Mouse (Mus musculus) heart, postnatal 0 days (tissue): Measurements from ENCODE around the gene Cutc. TPM values are rescaled to one million over a fixed set of nuclear protein-coding genes. Genes with fewer than 3 reads are reported as not detected.

Experiments
- ATAC-seq: fragments of 200-750 bp; cut with Nextera tagmentation; 2 replicates; pipeline ENCODE4 v1.8.0; 2017; ENCODE audit warnings: low read depth, moderate number of reproducible peaks, moderate library complexity; ENCODE audit not compliant: insufficient read depth
- DNase-seq: peaks from one replicate; pipeline ENCODE4 v3.0.0-alpha.2; 2016; ENCODE audit warnings: low spot score
- H3K27ac ChIP-seq: fragments of 300-500 bp; sonication (generic); 2 replicates; pipeline ENCODE4 v1.5.1; 2014; ENCODE audit warnings: low read depth, mild to moderate bottlenecking
- H3K27me3 ChIP-seq: fragments of 300-500 bp; sonication (generic); 2 replicates; pipeline ENCODE4 v1.6.1; 2014; ENCODE audit warnings: low read length, mixed read lengths; ENCODE audit not compliant: control insufficient read depth, insufficient read depth
- H3K36me3 ChIP-seq: fragments of 300-500 bp; sonication (generic); replicated peaks from 2 replicates; pipeline ENCODE4 v1.6.1; 2014; ENCODE audit warnings: low read length, mixed read lengths; ENCODE audit not compliant: control insufficient read depth, insufficient read depth
- H3K4me1 ChIP-seq: fragments of 300-500 bp; sonication (generic); 2 replicates; pipeline ENCODE4 v1.6.1; 2014; ENCODE audit warnings: antibody characterized with exemption; ENCODE audit not compliant: control insufficient read depth, insufficient read depth
- H3K4me2 ChIP-seq: fragments of 300-500 bp; sonication (generic); 2 replicates; pipeline ENCODE4 v1.6.1; 2014; ENCODE audit warnings: low read depth, mild to moderate bottlenecking, low read length, moderate library complexity
- H3K4me3 ChIP-seq: fragments of 300-500 bp; sonication (generic); 2 replicates; pipeline ENCODE4 v1.5.1; 2014; ENCODE audit warnings: low read depth, low read length
- H3K9ac ChIP-seq: fragments of 300-500 bp; sonication (generic); replicated peaks from 2 replicates; pipeline ENCODE4 v1.6.1; 2014; ENCODE audit warnings: low read depth, low read length, mixed read lengths
- H3K9me3 ChIP-seq: fragments of 300-500 bp; sonication (generic); replicated peaks from 2 replicates; pipeline ENCODE4 v1.6.1; 2016; ENCODE audit warnings: low read length; ENCODE audit not compliant: control insufficient read depth
- CTCF ChIP-seq: IDR thresholded peaks from 2 replicates; pipeline ENCODE4 v1.5.1; 2016; ENCODE audit warnings: antibody characterized with exemption, control low read depth, low read depth
- EP300 ChIP-seq: IDR thresholded peaks from 2 replicates; pipeline ENCODE4 v1.6.1; 2016; ENCODE audit warnings: antibody characterized with exemption, low read depth
- WGBS: fragments of 180-500 bp; shearing (Covaris S2); extraction: QIAGEN DNeasy Blood & Tissue Kit; methylation state at CpG from one replicate; pipeline ENCODE4 v1.1.7; 2014; 5-methylcytosine and 5-hydroxymethylcytosine counted together
- polyA plus RNA-seq: library from polyadenylated mRNA; unstranded; fragments of >200 nt; fragmentation: Nextera tagmentation; extraction: Ambion mirVana; gene quantifications from 2 replicates; pipeline ENCODE4 v1.2.1, GENCODE M21; 2015
- total RNA-seq: library from RNA; depleted of rRNA; stranded (reverse); fragments of >200 nt; gene quantifications from 2 replicates; pipeline ENCODE4 v1.2.3, GENCODE M21; 2014; ENCODE audit warnings: low replicate concordance

Gene Cutc
- total and polyA plus RNA-seq, 2 experiments from 2014 or later: 1.1 to 15.1 TPM

- Histone ChIP-seq H3K9ac (no peak overlapping the region), H3K27me3 (no peaks in the 10 kb centered on the region), H3K9me3 (no peaks in the 10 kb centered on the region), H3K4me1 (no peaks in the 10 kb centered on the region), H3K4me2 (no peak overlapping the region), H3K4me3 (no peak overlapping the region), H3K27ac (no peak overlapping the region), H3K36me3 (peaks cover 47% of the 10 kb centered on the region)
- WGBS: 93% methylated on average over 20 of the region's 20 CpGs
- ATAC-seq: no peak
- no peak for DNase-seq
- TF ChIP-seq EP300 (no peak), CTCF (no peak)
Observed at GRCm38 (mm10) chr19:43724194-43724593, 28.6 kb upstream of the Cutc start.

GRCm38 (mm10) chr19:43724821-43725220 lies 28.0 kb upstream of the Cutc start:
- no peak for ATAC-seq
- Histone ChIP-seq H3K4me2 (no peak overlapping the region), H3K9ac (no peak overlapping the region), H3K9me3 (no peaks in the 10 kb centered on the region), H3K4me3 (no peak overlapping the region), H3K27ac (no peak overlapping the region), H3K4me1 (no peaks in the 10 kb centered on the region), H3K27me3 (no peaks in the 10 kb centered on the region), H3K36me3 (peaks cover 47% of the 10 kb centered on the region)
- WGBS: 86% methylated on average over 7 of the region's 7 CpGs
- TF ChIP-seq CTCF (no peak), EP300 (no peak)
- no peak for DNase-seq

- ATAC-seq (no peak), DNase-seq (no peak)
- Histone ChIP-seq H3K9me3 (no peaks in the 10 kb centered on the region), H3K36me3 (peaks cover 37% of the 10 kb centered on the region), H3K4me3 (no peak overlapping the region), H3K4me1 (no peaks in the 10 kb centered on the region), H3K9ac (no peak overlapping the region), H3K27me3 (no peaks in the 10 kb centered on the region), H3K27ac (no peak overlapping the region), H3K4me2 (no peak overlapping the region)
- 93% methylated on average over 15 of the region's 15 CpGs for WGBS
- TF ChIP-seq CTCF (no peak), EP300 (no peak)
Observed at GRCm38 (mm10) chr19:43726510-43727146, 26.2 kb upstream of the Cutc start.

- no peak for TF ChIP-seq CTCF
- no peak for TF ChIP-seq EP300
- Histone ChIP-seq H3K36me3 (peaks cover 33% of the 10 kb centered on the region), H3K4me2 (peak overlapping the region; percentile 55), H3K4me3 (peak overlapping the region; percentile 35), H3K27me3 (no peaks in the 10 kb centered on the region), H3K9me3 (no peaks in the 10 kb centered on the region), H3K4me1 (no peaks in the 10 kb centered on the region), H3K27ac (peak overlapping the region; percentile 23), H3K9ac (peak overlapping the region; percentile 29; the same call in 1 of the 2 replicates)
- 35% methylated on average over 22 of the region's 22 CpGs for WGBS
- ATAC-seq (peak; percentile 39; the same call in 1 of the 2 replicates), DNase-seq (peak; percentile 29)
Observed at GRCm38 (mm10) chr19:43729296-43730036, 23.3 kb upstream of the Cutc start.

GRCm38 (mm10) chr19:43730037-43730428 lies 22.8 kb upstream of the Cutc start:
- Histone ChIP-seq H3K9ac (no peak overlapping the region; the same call in 1 of the 2 replicates), H3K36me3 (peaks cover 36% of the 10 kb centered on the region), H3K27ac (peak overlapping the region; percentile 23; the same call in 1 of the 2 replicates), H3K9me3 (no peaks in the 10 kb centered on the region), H3K27me3 (no peaks in the 10 kb centered on the region), H3K4me2 (peak overlapping the region; percentile 55), H3K4me3 (peak overlapping the region; percentile 35), H3K4me1 (no peaks in the 10 kb centered on the region)
- DNase-seq (peak; percentile 8), ATAC-seq (no peak)
- no peak for TF ChIP-seq CTCF
- 32% methylated on average over 8 of the region's 8 CpGs for WGBS
